Mouse (Mus musculus) stomach, embryonic 14.5 days (tissue): ENCODE measurements around the gene Tctn1. TPM values are rescaled to one million over a fixed set of nuclear protein-coding genes. Genes with fewer than 3 reads are reported as not detected.

Experiments
- ATAC-seq: fragments of 200-750 bp; cut with Nextera tagmentation; 2 replicates; pipeline ENCODE4 v1.8.0; 2017; ENCODE audit warnings: low read depth, moderate TSS enrichment; ENCODE audit not compliant: insufficient number of reproducible peaks, insufficient read depth, low FRiP score
- H3K27ac ChIP-seq: fragments of 300-500 bp; sonication (generic); 2 replicates; pipeline ENCODE4 v1.5.1; 2014; ENCODE audit warnings: mild to moderate bottlenecking, low read length, moderate library complexity, mixed read lengths
- H3K27me3 ChIP-seq: fragments of 300-500 bp; sonication (generic); 2 replicates; pipeline ENCODE4 v1.6.1; 2014; ENCODE audit warnings: low read length, control low read depth, mixed read lengths; ENCODE audit not compliant: control insufficient read depth, insufficient read depth
- H3K36me3 ChIP-seq: fragments of 300-500 bp; sonication (generic); 2 replicates; pipeline ENCODE4 v1.6.1; 2014; ENCODE audit warnings: mild to moderate bottlenecking, control low read depth, low read length, moderate library complexity, mixed read lengths; ENCODE audit not compliant: control insufficient read depth, insufficient read depth
- H3K4me1 ChIP-seq: fragments of 300-500 bp; sonication (generic); 2 replicates; pipeline ENCODE4 v1.6.1; 2014; ENCODE audit warnings: low read length, control low read depth, mixed read lengths; ENCODE audit not compliant: control insufficient read depth, insufficient read depth
- H3K4me2 ChIP-seq: fragments of 300-500 bp; sonication (generic); replicated peaks from 2 replicates; pipeline ENCODE4 v1.6.1; 2014; ENCODE audit warnings: low read depth, low read length, control low read depth
- H3K4me3 ChIP-seq: fragments of 300-500 bp; sonication (generic); 2 replicates; pipeline ENCODE4 v1.5.1; 2014; ENCODE audit warnings: low read depth, low read length, control low read depth
- H3K9ac ChIP-seq: fragments of 300-500 bp; sonication (generic); replicated peaks from 2 replicates; pipeline ENCODE4 v1.6.1; 2014; ENCODE audit warnings: low read depth, mild to moderate bottlenecking, control low read depth, low read length, moderate library complexity, mixed read lengths
- H3K9me3 ChIP-seq: fragments of 300-500 bp; sonication (generic); 2 replicates; pipeline ENCODE4 v1.6.1; 2016; ENCODE audit warnings: low read depth, low read length, control low read depth; ENCODE audit not compliant: control insufficient read depth
- WGBS: fragments of 180-500 bp; shearing (Covaris S2); extraction: QIAGEN DNeasy Blood & Tissue Kit; methylation state at CpG from one replicate; pipeline ENCODE4 v1.1.7; 2014; 5-methylcytosine and 5-hydroxymethylcytosine counted together
- polyA plus RNA-seq: library from polyadenylated mRNA; unstranded; fragments of >200 nt; fragmentation: Nextera tagmentation; extraction: Ambion mirVana; gene quantifications from 2 replicates; pipeline ENCODE4 v1.2.1, GENCODE M21; 2014

Gene Tctn1
- polyA plus RNA-seq, 1 experiment from 2014 or later: 6.5 TPM

DNA sequence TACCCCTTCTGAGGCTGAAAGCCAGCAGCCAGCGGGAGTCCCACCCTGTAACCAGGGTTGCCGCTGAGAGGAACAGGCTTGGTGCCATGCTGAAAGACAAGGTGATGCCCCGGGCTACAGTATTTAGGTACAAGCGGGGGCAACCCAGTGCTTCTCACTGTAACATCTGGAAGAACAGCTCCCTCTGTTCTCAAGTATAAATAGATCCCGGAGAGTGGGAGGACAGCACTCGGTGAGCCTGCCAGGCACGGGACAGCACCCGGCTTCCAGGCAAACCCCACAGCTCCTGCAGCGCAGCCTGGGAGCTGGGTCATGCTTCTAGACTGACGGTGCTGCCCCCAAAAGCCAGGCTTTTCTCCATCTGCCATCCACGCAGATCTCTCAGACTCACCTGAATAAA is 16.7 kb downstream of the Tctn1 start:
- no peak for ATAC-seq
- peaks cover 19% of the 10 kb centered on the region for H3K36me3 ChIP-seq
- no peak overlapping the region for H3K27ac ChIP-seq
- no peak overlapping the region for H3K4me3 ChIP-seq
- H3K9me3 ChIP-seq: no peaks in the 10 kb centered on the region
- no peaks in the 10 kb centered on the region for H3K27me3 ChIP-seq
- WGBS: 83% methylated on average over 11 of the region's 11 CpGs
- H3K4me1 ChIP-seq: no peaks in the 10 kb centered on the region
- no peak overlapping the region for H3K9ac ChIP-seq
- H3K4me2 ChIP-seq: no peak overlapping the region

DNA sequence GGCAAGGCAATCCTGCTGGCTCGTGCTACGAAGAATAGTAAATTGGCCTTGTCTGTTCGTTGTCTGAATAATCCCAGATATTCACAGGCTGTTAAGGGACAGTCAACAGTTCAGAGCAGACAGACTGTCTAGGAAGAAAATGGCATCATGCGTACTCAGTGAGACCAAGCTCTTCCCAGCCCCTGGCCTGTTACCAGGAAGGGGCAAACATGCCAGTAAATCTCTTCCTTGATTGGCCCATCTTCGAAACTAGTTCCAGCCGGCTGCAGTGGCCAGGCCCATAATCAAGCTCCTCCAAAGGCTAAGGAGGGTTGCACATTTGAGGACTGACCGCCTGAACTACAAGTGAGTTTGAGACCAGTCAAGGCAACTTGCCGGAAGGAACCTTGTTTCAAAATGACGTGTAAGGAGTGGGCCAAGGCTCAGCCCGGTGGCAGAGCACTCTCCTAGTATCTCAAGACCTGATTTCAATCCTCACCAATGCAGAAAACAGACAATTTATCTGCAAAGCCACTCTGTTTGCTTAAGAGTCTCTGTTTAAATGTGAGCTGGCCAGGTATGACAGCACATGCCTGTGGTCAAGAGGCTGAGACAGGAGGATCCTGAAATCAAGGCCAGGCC is 17.6 kb downstream of the Tctn1 start:
- Histone ChIP-seq H3K27me3 (no peaks in the 10 kb centered on the region), H3K36me3 (peaks cover 14% of the 10 kb centered on the region; the same call in 1 of the 2 replicates), H3K4me2 (no peak overlapping the region), H3K9me3 (no peaks in the 10 kb centered on the region), H3K27ac (no peak overlapping the region), H3K4me1 (no peaks in the 10 kb centered on the region), H3K9ac (no peak overlapping the region), H3K4me3 (no peak overlapping the region)
- no peak for ATAC-seq
- WGBS: 80% methylated on average over 10 of the region's 10 CpGs

DNA sequence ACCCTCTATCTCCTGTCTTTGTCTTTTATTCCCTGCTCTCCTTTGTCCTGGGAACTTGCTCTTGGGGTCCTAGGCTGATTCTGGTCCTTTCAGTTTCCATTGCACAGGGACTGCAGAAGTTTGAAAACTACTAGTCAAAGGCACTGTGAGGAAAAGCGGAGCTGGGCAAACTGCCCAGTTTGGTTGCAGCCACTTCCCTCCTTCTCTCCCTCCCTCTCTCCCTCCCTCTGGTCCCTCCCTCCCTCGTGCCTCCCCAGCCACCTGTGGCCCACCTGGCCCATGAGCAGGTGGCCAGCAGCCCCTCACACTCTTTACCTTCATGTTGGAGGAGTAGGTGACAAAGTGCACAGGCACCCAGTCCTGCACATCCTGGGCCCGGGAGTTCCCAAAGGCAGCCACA is 19.1 kb downstream of the Tctn1 start:
- no peak for ATAC-seq
- Histone ChIP-seq H3K27me3 (no peaks in the 10 kb centered on the region), H3K36me3 (peaks cover 23% of the 10 kb centered on the region), H3K4me3 (no peak overlapping the region), H3K9me3 (no peaks in the 10 kb centered on the region), H3K9ac (no peak overlapping the region), H3K27ac (no peak overlapping the region), H3K4me2 (no peak overlapping the region), H3K4me1 (no peaks in the 10 kb centered on the region)
- WGBS: 50% methylated on average over 3 of the region's 3 CpGs

DNA sequence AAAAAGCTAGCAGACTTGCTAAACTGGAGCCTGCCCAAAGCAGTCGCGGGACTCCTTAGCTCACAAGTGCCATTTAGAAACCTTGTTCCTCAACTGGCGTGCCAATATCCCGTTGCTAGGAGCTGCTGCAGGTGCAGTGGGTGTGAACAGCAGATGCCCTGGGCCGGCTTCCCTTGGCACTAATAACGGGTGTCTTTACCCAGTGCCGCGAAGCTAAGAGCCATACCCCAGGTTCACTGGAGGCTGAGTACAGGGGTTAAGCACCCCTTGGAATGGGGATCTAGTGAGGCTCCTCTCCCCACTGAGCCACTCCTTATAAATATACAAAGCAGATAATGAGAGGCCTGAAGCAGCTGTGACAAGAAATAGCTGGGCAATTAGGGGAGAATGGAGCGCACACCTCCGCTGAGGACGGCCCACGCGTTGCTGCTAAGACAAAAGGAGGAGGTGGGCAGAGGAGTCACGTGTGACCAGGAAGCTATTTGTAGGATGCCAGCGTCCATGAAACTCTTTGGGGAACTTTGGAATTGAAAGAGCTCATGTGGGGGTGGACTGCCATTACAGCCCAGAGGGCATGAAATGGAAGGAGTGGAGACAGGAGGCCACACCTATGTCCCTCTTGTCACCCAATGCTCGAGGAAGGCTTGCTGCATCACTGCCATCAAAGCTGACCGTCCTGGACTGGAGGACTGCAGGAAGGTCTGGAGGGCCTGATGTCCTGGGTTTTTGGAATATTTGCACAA is 20.3 kb downstream of the Tctn1 start:
- no peak overlapping the region for H3K4me2 ChIP-seq
- H3K4me3 ChIP-seq: no peak overlapping the region
- no peak overlapping the region for H3K9ac ChIP-seq
- H3K36me3 ChIP-seq: peaks cover 23% of the 10 kb centered on the region
- no peak for ATAC-seq
- 91% methylated on average over 17 of the region's 17 CpGs for WGBS
- no peak overlapping the region for H3K27ac ChIP-seq
- no peaks in the 10 kb centered on the region for H3K4me1 ChIP-seq
- H3K9me3 ChIP-seq: no peaks in the 10 kb centered on the region
- H3K27me3 ChIP-seq: no peaks in the 10 kb centered on the region

DNA sequence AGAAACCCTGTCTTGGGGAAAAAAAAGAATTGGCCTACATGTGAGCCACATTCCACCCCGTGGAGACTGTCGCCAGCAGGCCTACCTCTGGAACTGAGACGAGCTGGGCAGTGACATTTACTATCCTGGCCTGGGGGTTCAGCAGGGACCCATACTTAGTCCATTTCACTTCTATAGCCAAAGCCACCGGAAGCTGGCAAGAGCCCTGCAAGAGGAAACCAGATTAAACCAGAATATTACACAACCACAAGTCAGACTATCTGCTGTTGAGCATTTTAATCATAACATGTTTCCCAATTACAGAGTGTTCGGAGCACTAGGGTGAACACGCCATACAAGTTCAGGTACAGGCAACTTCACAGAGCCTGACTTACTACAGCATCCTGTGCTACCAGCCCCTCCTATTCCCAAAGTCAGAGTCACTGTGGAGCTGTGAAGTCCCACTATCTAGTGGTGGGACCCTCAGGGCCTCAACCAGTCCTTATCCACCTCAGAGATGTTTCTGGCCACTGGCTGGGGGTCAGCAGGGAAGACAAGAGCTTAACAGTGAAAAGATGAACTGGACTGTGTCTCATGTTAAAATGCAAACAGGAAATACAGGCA is 21.6 kb downstream of the Tctn1 start:
- WGBS: 87% methylated on average over 6 of the region's 6 CpGs
- no peak overlapping the region for H3K9ac ChIP-seq

DNA sequence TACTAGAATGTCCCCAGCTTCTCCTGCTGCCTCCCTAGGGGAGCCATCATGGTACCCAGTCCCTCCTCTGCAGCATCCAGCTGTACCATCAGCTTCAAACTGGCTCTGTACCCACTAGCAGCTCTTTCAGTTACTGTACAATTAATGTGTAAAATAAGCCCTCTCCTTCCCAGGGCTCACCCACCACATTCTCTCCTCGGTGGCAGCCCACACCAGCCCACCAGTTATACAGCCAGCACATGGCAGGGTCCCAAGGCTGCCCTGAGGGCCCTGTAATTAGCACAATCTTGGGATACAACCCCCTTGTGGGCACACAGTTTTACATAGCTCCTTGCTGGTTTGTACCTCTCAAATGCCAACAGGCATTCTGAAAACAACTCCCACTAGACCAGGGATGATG is 23.3 kb downstream of the Tctn1 start:
- H3K4me2 ChIP-seq: no peak overlapping the region
- H3K27me3 ChIP-seq: no peaks in the 10 kb centered on the region
- no peak overlapping the region for H3K27ac ChIP-seq
- H3K36me3 ChIP-seq: peaks cover 9% of the 10 kb centered on the region
- no peak for ATAC-seq
- no peaks in the 10 kb centered on the region for H3K9me3 ChIP-seq
- 67% methylated on average over 1 of the region's 1 CpGs for WGBS
- H3K9ac ChIP-seq: no peak overlapping the region
- H3K4me3 ChIP-seq: no peak overlapping the region
- H3K4me1 ChIP-seq: no peaks in the 10 kb centered on the region

More for the DNA sequence above, 21.6 kb downstream of the Tctn1 start:
- ATAC-seq: no peak
- H3K4me3 ChIP-seq: no peak overlapping the region
- H3K36me3 ChIP-seq: peaks cover 17% of the 10 kb centered on the region
- H3K4me1 ChIP-seq: no peaks in the 10 kb centered on the region
- H3K4me2 ChIP-seq: no peak overlapping the region
- no peak overlapping the region for H3K27ac ChIP-seq
- no peaks in the 10 kb centered on the region for H3K27me3 ChIP-seq
- no peaks in the 10 kb centered on the region for H3K9me3 ChIP-seq

DNA sequence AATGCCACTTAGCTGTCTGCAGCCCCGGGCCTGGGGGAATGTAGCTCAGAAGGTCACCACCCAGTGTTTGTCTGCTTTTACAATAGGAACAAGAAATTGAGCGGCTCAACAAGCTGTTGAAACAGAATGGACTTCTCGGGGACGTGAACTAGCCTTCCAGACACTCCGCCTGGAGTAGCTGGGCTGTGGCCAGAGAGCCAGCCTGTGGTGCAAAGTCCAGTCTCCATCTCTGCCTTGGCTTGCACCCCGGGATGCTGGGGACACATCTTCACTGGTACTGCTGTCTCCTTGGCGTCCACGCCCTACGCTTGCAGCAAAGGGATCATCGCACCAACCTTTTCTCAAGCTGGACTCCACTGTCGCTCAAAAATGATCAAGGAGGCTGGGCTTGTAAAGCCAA is 23.7 kb downstream of the Tctn1 start:
- 88% methylated on average over 11 of the region's 11 CpGs for WGBS
- no peaks in the 10 kb centered on the region for H3K27me3 ChIP-seq
- no peak overlapping the region for H3K4me3 ChIP-seq
- H3K27ac ChIP-seq: no peak overlapping the region
- ATAC-seq: no peak
- no peak overlapping the region for H3K9ac ChIP-seq
- no peaks in the 10 kb centered on the region for H3K9me3 ChIP-seq
- no peak overlapping the region for H3K4me2 ChIP-seq
- H3K36me3 ChIP-seq: peaks cover 9% of the 10 kb centered on the region
- H3K4me1 ChIP-seq: no peaks in the 10 kb centered on the region

DNA sequence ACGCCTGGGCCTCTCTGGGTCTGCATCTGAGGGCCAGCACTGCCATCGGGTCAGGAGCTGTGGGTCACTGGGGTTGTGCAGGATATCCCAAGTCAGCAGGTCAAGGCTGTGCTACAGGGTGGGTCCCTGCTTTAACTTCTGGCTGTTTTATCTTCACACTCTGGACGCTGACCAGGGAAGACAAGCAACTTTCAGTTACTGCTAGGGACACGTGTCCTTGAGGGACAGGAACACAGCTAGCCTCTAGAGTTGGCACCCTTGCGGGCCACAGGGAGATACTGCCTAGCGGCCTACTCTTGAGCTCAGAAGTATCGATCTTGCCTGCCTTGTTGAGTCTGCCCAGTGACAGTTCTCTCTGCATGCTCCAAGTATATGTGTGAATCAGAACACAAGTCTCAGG is 24.6 kb downstream of the Tctn1 start:
- no peak overlapping the region for H3K27ac ChIP-seq
- H3K27me3 ChIP-seq: no peaks in the 10 kb centered on the region
- ATAC-seq: no peak
- peaks cover 9% of the 10 kb centered on the region for H3K36me3 ChIP-seq
- H3K4me1 ChIP-seq: peaks cover 6% of the 10 kb centered on the region; the same call in 1 of the 2 replicates
- H3K9me3 ChIP-seq: no peaks in the 10 kb centered on the region
- 87% methylated on average over 7 of the region's 7 CpGs for WGBS
- H3K9ac ChIP-seq: no peak overlapping the region
- H3K4me2 ChIP-seq: no peak overlapping the region
- no peak overlapping the region for H3K4me3 ChIP-seq
